Mouse (Mus musculus) embryonic facial prominence, embryonic 15.5 days (tissue): ENCODE measurements around the gene C130032M10Rik. TPM values are rescaled to one million over a fixed set of nuclear protein-coding genes. Genes with fewer than 3 reads are reported as not detected.

ENCODE experiments used
- ATAC-seq: fragments of 200-750 bp; cut with Nextera tagmentation; 2 replicates; pipeline ENCODE4 v1.8.0; 2017; ENCODE audit warnings: low read depth, moderate TSS enrichment; ENCODE audit not compliant: insufficient number of reproducible peaks, low FRiP score, low TSS enrichment
- H3K27ac ChIP-seq: fragments of 300-500 bp; sonication (generic); replicated peaks from 2 replicates; pipeline ENCODE4 v1.5.1; 2015; ENCODE audit warnings: mild to moderate bottlenecking, inconsistent platforms
- H3K27me3 ChIP-seq: fragments of 300-500 bp; sonication (generic); 2 replicates; pipeline ENCODE4 v1.6.1; 2015; ENCODE audit warnings: inconsistent platforms
- H3K36me3 ChIP-seq: fragments of 300-500 bp; sonication (generic); 2 replicates; pipeline ENCODE4 v1.6.1; 2015; ENCODE audit warnings: mild to moderate bottlenecking, inconsistent platforms
- H3K4me1 ChIP-seq: fragments of 300-500 bp; sonication (generic); 2 replicates; pipeline ENCODE4 v1.6.1; 2015; ENCODE audit warnings: inconsistent platforms
- H3K4me2 ChIP-seq: fragments of 300-500 bp; sonication (generic); replicated peaks from 2 replicates; pipeline ENCODE4 v1.6.1; 2015; ENCODE audit warnings: mild to moderate bottlenecking, inconsistent platforms
- H3K4me3 ChIP-seq: fragments of 300-500 bp; sonication (generic); replicated peaks from 2 replicates; pipeline ENCODE4 v1.5.1; 2015; ENCODE audit warnings: mild to moderate bottlenecking, inconsistent platforms
- H3K9ac ChIP-seq: fragments of 300-500 bp; sonication (generic); 2 replicates; pipeline ENCODE4 v1.6.1; 2015; ENCODE audit warnings: inconsistent platforms
- H3K9me3 ChIP-seq: fragments of 300-500 bp; sonication (generic); replicated peaks from 2 replicates; pipeline ENCODE4 v1.6.1; 2016; ENCODE audit warnings: inconsistent platforms
- WGBS: fragments of 180-500 bp; shearing (Covaris S2); methylation state at CpG from one replicate; pipeline ENCODE4 v1.1.7; 2015; 5-methylcytosine and 5-hydroxymethylcytosine counted together
- polyA plus RNA-seq: library from polyadenylated mRNA; unstranded; fragments of >200 nt; fragmentation: Nextera tagmentation; extraction: Ambion mirVana; gene quantifications from 2 replicates; pipeline ENCODE4 v1.2.1, GENCODE M21; 2015

The C130032M10Rik gene
- polyA plus RNA-seq = 3.0 and 3.9 TPM in 2 replicates

GRCm38 (mm10) chr9:114515364-114515763 is at the start of gene C130032M10Rik:
TSS of gene C130032M10Rik (plus strand) at chr9:114515697.
- H3K4me2 ChIP-seq = 0 out of 2 replicates have a peak within 1 kb of the TSS, but pooled peaks have one; percentile 12
- peak within 1 kb of the TSS; percentile 12 for H3K27ac ChIP-seq
- 46% methylated on average over 11 of the region's 11 CpGs for WGBS

GRCm38 (mm10) chr9:114466871-114467270 is 48.6 kb upstream of the C130032M10Rik start:
- no peak for ATAC-seq
- Histone ChIP-seq H3K4me2 (no peak overlapping the region), H3K4me3 (no peak overlapping the region), H3K27me3 (no peaks in the 10 kb centered on the region), H3K4me1 (no peaks in the 10 kb centered on the region), H3K9me3 (no peaks in the 10 kb centered on the region), H3K9ac (no peak overlapping the region), H3K27ac (no peak overlapping the region), H3K36me3 (peaks cover 28% of the 10 kb centered on the region)
- 61% methylated on average over 7 of the region's 7 CpGs for WGBS

More at GRCm38 (mm10) chr9:114515364-114515763, at the start of gene C130032M10Rik:
- Histone ChIP-seq H3K36me3 (peaks cover 9% of the 10 kb centered on the region; the same call in 1 of the 2 replicates), H3K4me1 (peaks cover 13% of the 10 kb centered on the region), H3K4me3 (no peak within 1 kb of the TSS), H3K27me3 (no peaks in the 10 kb centered on the region), H3K9me3 (peaks cover 16% of the 10 kb centered on the region), H3K9ac (no peak within 1 kb of the TSS)
- peak; percentile 25; the same call in 1 of the 2 replicates for ATAC-seq

- H3K9me3 ChIP-seq = no peaks in the 10 kb centered on the region
- no peak overlapping the region for H3K4me3 ChIP-seq
- no peak overlapping the region for H3K4me2 ChIP-seq
- 80% methylated on average over 5 of the region's 5 CpGs for WGBS
- H3K4me1 ChIP-seq = no peaks in the 10 kb centered on the region
- H3K36me3 ChIP-seq = peaks cover 22% of the 10 kb centered on the region
- H3K27me3 ChIP-seq = no peaks in the 10 kb centered on the region
- H3K9ac ChIP-seq = no peak overlapping the region
- no peak for ATAC-seq
- H3K27ac ChIP-seq = no peak overlapping the region
These were observed 47.3 kb upstream of the C130032M10Rik start for GRCm38 (mm10) chr9:114468217-114468616.

DNA sequence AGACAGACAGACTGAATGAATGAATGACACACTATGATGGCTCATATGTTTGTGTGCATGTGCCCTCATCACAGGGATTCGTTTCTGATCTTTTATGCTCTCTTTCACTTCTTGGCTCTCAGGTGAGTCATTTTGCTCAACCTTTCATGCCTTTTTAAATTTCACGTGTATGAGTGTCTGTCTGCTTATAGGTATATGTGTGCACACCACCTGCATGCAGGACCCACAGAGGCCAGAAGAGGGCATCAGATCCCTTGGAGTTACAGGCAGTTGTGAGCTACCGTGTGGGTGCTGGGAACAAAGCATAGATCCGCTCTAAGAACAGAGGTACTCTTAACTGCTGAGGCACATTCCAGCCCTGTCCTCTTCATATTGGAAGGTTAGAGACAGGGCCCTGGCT is 46.8 kb upstream of the C130032M10Rik start:
- no peaks in the 10 kb centered on the region for H3K9me3 ChIP-seq
- no peaks in the 10 kb centered on the region for H3K27me3 ChIP-seq
- no peak overlapping the region for H3K4me2 ChIP-seq
- ATAC-seq = no peak
- H3K27ac ChIP-seq = no peak overlapping the region
- H3K36me3 ChIP-seq = peaks cover 20% of the 10 kb centered on the region
- H3K4me1 ChIP-seq = no peaks in the 10 kb centered on the region
- no peak overlapping the region for H3K4me3 ChIP-seq
- H3K9ac ChIP-seq = no peak overlapping the region
- 90% methylated on average over 4 of the region's 4 CpGs for WGBS

- no peak overlapping the region for H3K9ac ChIP-seq
- H3K4me1 ChIP-seq = no peaks in the 10 kb centered on the region
- H3K36me3 ChIP-seq = no peaks in the 10 kb centered on the region
- no peak overlapping the region for H3K4me2 ChIP-seq
- no peaks in the 10 kb centered on the region for H3K27me3 ChIP-seq
- WGBS = 71% methylated on average over 7 of the region's 7 CpGs
- no peak for ATAC-seq
- H3K27ac ChIP-seq = no peak overlapping the region
- H3K9me3 ChIP-seq = no peaks in the 10 kb centered on the region
- no peak overlapping the region for H3K4me3 ChIP-seq
These were observed 43.6 kb upstream of the C130032M10Rik start for GRCm38 (mm10) chr9:114471892-114472291.

DNA sequence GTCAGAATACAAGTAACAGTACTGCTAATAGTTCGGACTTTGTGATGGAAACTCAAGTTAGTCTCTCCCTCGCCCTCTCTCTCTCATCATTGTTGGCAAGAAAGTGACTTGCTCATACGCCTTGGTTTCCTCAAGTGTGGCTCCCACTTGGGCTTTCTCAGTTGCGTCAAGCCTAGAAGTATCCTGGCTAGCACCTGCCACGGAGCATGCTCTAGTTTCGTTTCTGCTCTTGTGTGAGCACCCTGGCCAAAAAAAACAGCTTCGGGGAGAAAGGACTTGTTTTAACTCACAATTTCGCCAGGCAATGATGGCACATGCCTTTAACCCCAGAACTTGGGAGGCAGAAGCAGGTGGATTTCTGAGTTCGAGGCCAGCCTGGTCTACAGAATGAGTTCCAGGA is 38.5 kb upstream of the C130032M10Rik start:
- Histone ChIP-seq H3K4me1 (no peaks in the 10 kb centered on the region), H3K4me2 (no peak overlapping the region), H3K36me3 (no peaks in the 10 kb centered on the region), H3K9ac (no peak overlapping the region), H3K27ac (no peak overlapping the region), H3K4me3 (no peak overlapping the region), H3K9me3 (no peaks in the 10 kb centered on the region), H3K27me3 (no peaks in the 10 kb centered on the region)
- no peak for ATAC-seq
- WGBS = 89% methylated on average over 9 of the region's 9 CpGs

DNA sequence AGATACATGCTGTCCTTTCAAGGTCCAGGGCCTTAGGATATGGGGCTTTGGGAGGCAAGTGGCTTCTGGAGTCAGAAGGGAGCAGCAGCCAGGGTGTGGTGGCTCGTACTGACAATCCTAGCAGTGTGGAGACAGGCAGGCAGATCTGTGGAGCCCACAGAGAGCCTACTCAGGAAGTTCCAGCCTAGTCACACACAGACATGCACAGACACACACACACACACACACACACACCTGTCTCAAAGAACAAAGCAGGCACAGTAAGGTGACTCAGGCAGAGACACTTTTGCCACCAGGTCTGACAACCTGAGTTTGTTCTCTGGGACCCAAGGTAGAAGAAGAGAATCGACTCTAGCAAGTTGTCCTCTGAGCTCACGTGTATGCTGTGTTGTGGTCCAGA is 34.6 kb upstream of the C130032M10Rik start:
- Histone ChIP-seq H3K36me3 (no peaks in the 10 kb centered on the region), H3K4me1 (no peaks in the 10 kb centered on the region), H3K9me3 (no peaks in the 10 kb centered on the region), H3K4me2 (no peak overlapping the region), H3K9ac (no peak overlapping the region), H3K27me3 (no peaks in the 10 kb centered on the region), H3K27ac (no peak overlapping the region), H3K4me3 (no peak overlapping the region)
- 74% methylated on average over 3 of the region's 3 CpGs for WGBS
- ATAC-seq = no peak

DNA sequence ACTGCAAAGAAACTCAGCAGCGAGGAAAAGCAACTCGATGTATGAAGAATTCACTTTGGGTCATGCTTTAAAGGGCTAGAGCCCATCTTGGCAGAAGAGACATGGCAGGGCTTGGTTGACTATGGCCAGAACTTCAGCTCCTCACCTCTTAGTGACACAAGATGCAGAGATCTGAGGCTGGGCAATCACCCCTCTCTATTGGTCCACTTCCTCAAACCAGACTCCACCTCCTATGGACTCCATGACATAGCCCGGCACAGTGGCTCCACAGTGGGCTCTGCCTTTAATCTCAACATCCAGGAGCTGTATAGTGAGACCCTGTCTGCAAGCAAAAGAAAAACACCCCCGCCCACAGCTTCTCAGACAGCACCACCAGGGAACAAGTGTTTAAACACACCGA is 30.7 kb upstream of the C130032M10Rik start:
- H3K9me3 ChIP-seq = no peaks in the 10 kb centered on the region
- no peak for ATAC-seq
- no peaks in the 10 kb centered on the region for H3K4me1 ChIP-seq
- H3K36me3 ChIP-seq = no peaks in the 10 kb centered on the region
- no peak overlapping the region for H3K4me3 ChIP-seq
- no peaks in the 10 kb centered on the region for H3K27me3 ChIP-seq
- no peak overlapping the region for H3K9ac ChIP-seq
- no peak overlapping the region for H3K27ac ChIP-seq
- H3K4me2 ChIP-seq = no peak overlapping the region
- 80% methylated on average over 5 of the region's 5 CpGs for WGBS

GRCm38 (mm10) chr9:114486808-114487207 is 28.7 kb upstream of the C130032M10Rik start:
- Histone ChIP-seq H3K4me3 (no peak overlapping the region), H3K27ac (no peak overlapping the region), H3K4me2 (no peak overlapping the region), H3K9me3 (no peaks in the 10 kb centered on the region), H3K36me3 (no peaks in the 10 kb centered on the region), H3K27me3 (no peaks in the 10 kb centered on the region), H3K9ac (no peak overlapping the region), H3K4me1 (no peaks in the 10 kb centered on the region)
- no peak for ATAC-seq
- 69% methylated on average over 4 of the region's 4 CpGs for WGBS

DNA sequence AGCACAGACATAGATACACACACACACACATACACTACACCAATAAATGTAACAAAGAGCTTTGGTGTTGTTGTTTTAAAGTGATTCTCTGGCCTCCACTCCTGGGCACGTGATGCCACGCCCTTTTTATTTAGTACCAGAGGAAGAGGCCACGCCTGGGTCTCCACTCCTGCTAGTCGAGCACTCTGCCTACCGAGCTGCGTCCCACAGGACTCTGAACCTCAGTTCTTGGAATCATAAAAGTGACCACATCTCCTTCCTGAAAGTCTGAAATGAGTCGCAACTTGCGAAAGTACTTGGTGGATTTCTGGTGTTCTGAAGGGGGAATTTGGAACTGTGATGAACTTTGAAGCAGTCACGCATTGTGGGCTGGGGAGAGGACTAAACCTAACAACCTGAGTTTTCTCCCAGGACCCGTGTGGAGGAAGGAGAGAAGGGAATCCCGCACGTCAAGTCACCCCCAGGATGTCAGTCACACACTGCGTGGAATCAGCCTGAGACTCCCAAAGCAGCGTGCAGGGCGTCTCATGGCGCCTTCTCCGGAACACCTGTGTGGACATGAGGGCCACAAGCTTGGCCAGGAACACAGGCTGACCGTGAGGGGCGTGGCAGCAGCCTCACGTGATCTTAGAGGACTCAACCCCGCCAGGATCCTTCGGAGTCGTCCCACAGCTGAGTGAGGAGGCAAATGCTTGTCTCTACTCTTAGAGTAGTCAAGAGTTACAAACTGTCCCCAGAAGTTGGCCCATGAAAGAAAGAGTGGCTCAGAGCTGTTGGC is 27.8 kb upstream of the C130032M10Rik start:
- Histone ChIP-seq H3K4me1 (no peaks in the 10 kb centered on the region), H3K4me2 (no peak overlapping the region), H3K27ac (no peak overlapping the region), H3K27me3 (no peaks in the 10 kb centered on the region), H3K36me3 (no peaks in the 10 kb centered on the region), H3K4me3 (no peak overlapping the region), H3K9me3 (no peaks in the 10 kb centered on the region), H3K9ac (no peak overlapping the region)
- 79% methylated on average over 23 of the region's 23 CpGs for WGBS
- ATAC-seq = no peak

GRCm38 (mm10) chr9:114496469-114496868 is 19.0 kb upstream of the C130032M10Rik start:
- WGBS = 80% methylated on average over 7 of the region's 7 CpGs

More at GRCm38 (mm10) chr9:114496469-114496868, 19.0 kb upstream of the C130032M10Rik start:
- Histone ChIP-seq H3K4me2 (no peak overlapping the region), H3K27ac (no peak overlapping the region), H3K4me1 (peaks cover 10% of the 10 kb centered on the region; the same call in 1 of the 2 replicates), H3K27me3 (peaks cover 5% of the 10 kb centered on the region; the same call in 1 of the 2 replicates), H3K9ac (no peak overlapping the region), H3K4me3 (no peak overlapping the region), H3K36me3 (no peaks in the 10 kb centered on the region), H3K9me3 (no peaks in the 10 kb centered on the region)
- no peak for ATAC-seq
